Mouse (Mus musculus) kidney, adult 2 months (tissue): ENCODE results near the gene Zfp869. TPM values are rescaled to one million over a fixed set of nuclear protein-coding genes. Genes with fewer than 3 reads are reported as not detected.
"Not testable (repeated sequence)": the region's sequence is repeated elsewhere in the genome, so short reads cannot be mapped to it uniquely, and the experiment has no call there.

ENCODE experiments used
- DNase-seq: peaks from one replicate; pipeline ENCODE4 v3.0.0; 2021
- H3K27ac ChIP-seq: fragments of 200-500 bp; 2 replicates; pipeline ENCODE4 v1.5.1; 2012; ENCODE audit warnings: low read depth, low read length, control low read depth, inconsistent platforms; ENCODE audit not compliant: insufficient read depth
- H3K27me3 ChIP-seq: fragments of 200-500 bp; replicated peaks from 2 replicates; pipeline ENCODE4 v1.6.1; 2012; ENCODE audit warnings: mild to moderate bottlenecking, moderate library complexity, low read length, inconsistent platforms; ENCODE audit not compliant: control insufficient read depth, insufficient read depth
- H3K36me3 ChIP-seq: fragments of 200-500 bp; 2 replicates; pipeline ENCODE4 v1.6.1; 2012; ENCODE audit warnings: mild to moderate bottlenecking, moderate library complexity, low read length, inconsistent platforms; ENCODE audit not compliant: control insufficient read depth, insufficient read depth
- H3K4me1 ChIP-seq: fragments of 200-500 bp; 2 replicates; pipeline ENCODE4 v1.6.1; 2011; ENCODE audit warnings: low read length; ENCODE audit not compliant: control insufficient read depth, insufficient read depth
- H3K4me3 ChIP-seq: fragments of 200-500 bp; 2 replicates; pipeline ENCODE4 v1.5.1; 2011; ENCODE audit warnings: mild to moderate bottlenecking, low read depth, low read length, control low read depth; ENCODE audit not compliant: insufficient read depth
- CTCF ChIP-seq: fragments of 200-500 bp; conservative IDR thresholded peaks from 2 replicates; pipeline ENCODE4 v1.5.1; 2011; ENCODE audit warnings: low read depth, mild to moderate bottlenecking, control low read depth, low read length, moderate library complexity, mixed read lengths; ENCODE audit not compliant: insufficient read depth, insufficient read length
- POLR2A ChIP-seq: fragments of 200-500 bp; IDR thresholded peaks from one replicate; pipeline ENCODE4 v1.6.1; 2011; ENCODE audit warnings: low read depth, low read length, control low read depth
- WGBS: fragments of 180-500 bp; shearing (Covaris S2); methylation state at CpG from one replicate; pipeline ENCODE4 v1.1.7; 2018; 5-methylcytosine and 5-hydroxymethylcytosine counted together
- polyA plus RNA-seq: library from polyadenylated mRNA; depleted of rRNA; stranded (reverse); fragments of >200 nt; gene quantifications from 2 replicates; pipeline ENCODE4 v1.2.3, GENCODE M21; 2012; rRNA removed

Zfp869 gene
- polyA plus RNA-seq: 3.3 and 4.2 TPM in 2 replicates

GRCm38 (mm10) chr8:69710624-69711023 is at the start of gene Zfp869:
Zfp869 (minus strand) TSS chr8:69710724.
- not testable (repeated sequence) for H3K27ac ChIP-seq, H3K4me1 ChIP-seq, H3K4me3 ChIP-seq, H3K27me3 ChIP-seq, DNase-seq
- 95% methylated on average over 10 of the region's 10 CpGs for WGBS
- H3K36me3 ChIP-seq: peaks cover 43% of the 10 kb centered on the region

DNA sequence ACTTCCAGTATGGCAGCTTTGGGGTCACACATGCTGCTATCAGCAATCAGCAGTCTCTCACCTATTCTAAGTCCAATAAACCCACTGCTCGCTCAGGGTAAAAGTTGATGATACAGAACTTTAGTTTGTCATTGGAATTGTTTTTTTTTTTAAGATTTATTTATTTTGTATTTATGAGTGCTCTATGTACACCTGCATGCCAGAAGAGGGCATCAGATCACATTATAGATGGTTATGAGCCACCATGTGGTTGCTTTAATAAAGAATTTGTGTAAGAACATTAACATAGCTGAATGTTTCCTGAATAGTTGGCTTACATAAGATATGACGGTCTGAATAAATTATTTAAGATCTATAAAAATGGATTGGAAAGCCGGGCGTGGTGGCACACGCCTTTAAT is 47.8 kb upstream of the Zfp869 start:
- no peak overlapping the region for H3K4me3 ChIP-seq
- WGBS: 90% methylated on average over 5 of the region's 5 CpGs
- no peak for DNase-seq
- no peak overlapping the region for H3K27ac ChIP-seq
- no peaks in the 10 kb centered on the region for H3K4me1 ChIP-seq
- H3K27me3 ChIP-seq: no peaks in the 10 kb centered on the region
- TF ChIP-seq POLR2A: no peak
- no peak for TF ChIP-seq CTCF
- H3K36me3 ChIP-seq: no peaks in the 10 kb centered on the region

GRCm38 (mm10) chr8:69752437-69752836 is 41.9 kb upstream of the Zfp869 start:
- H3K4me1 ChIP-seq: peaks cover 2% of the 10 kb centered on the region; the same call in 1 of the 2 replicates
- TF ChIP-seq CTCF (no peak), POLR2A (no peak)
- DNase-seq: no peak
- H3K4me3 ChIP-seq: no peak overlapping the region
- no peaks in the 10 kb centered on the region for H3K36me3 ChIP-seq
- WGBS: 90% methylated on average over 2 of the region's 2 CpGs
- H3K27me3 ChIP-seq: no peaks in the 10 kb centered on the region
- H3K27ac ChIP-seq: no peak overlapping the region

DNA sequence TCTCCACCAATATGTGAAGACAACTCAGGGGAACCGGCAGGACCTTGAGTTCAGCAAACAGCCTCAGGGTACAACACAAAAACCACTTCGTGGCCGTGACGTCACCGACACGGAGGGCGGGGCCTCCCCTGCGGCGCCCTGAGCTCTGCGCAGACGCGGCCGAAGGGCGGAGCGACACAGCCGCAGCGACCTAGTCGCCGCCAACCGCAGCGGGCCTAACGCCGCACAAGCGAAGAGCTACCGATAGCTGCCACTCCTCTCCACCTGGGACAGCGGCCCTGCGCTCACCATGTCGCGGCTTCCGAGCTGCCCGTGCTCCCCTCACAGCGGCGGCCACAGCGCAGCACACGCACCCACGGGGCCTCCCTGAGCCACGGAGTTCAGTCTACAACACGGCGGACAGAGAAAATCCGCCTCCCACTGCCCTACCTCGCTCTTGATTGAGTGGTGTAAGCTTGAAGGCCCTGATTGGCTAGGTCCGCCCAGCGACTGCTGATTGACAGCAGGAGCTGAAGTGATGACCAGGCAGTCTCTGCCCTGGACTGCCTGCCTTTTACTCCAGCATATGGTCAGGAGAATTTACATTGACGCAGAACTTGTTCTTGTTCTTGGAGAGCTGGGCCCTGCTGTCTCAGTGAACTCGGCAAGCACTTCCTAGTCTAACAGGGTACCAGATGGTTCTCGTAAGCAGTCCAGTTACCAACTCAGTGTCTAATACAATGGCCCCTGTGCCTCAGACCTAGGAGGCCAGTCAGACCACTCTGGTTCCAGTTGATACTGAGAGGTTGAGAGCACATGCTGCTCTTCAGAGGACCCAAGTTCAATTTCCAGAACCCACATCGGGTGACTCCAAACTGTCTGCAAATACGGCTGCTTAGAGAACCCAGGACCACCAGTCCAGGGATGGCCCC is 39.3 kb upstream of the Zfp869 start, which contains the start of gene Zfp963:
Gene Zfp963 (minus strand): TSS at position 427 of the 911 bp plus-strand sequence.
- Histone ChIP-seq H3K27ac (peak within 1 kb of the TSS; percentile 95), H3K4me3 (peak within 1 kb of the TSS; percentile 79), H3K4me1 (peaks cover 2% of the 10 kb centered on the region; the same call in 1 of the 2 replicates), H3K36me3 (no peaks in the 10 kb centered on the region), H3K27me3 (no peaks in the 10 kb centered on the region)
- 3% methylated on average over 48 of the region's 48 CpGs for WGBS
- peak; percentile 97 for DNase-seq
- no peak for TF ChIP-seq CTCF
- TF ChIP-seq POLR2A: peak; percentile 97

DNA sequence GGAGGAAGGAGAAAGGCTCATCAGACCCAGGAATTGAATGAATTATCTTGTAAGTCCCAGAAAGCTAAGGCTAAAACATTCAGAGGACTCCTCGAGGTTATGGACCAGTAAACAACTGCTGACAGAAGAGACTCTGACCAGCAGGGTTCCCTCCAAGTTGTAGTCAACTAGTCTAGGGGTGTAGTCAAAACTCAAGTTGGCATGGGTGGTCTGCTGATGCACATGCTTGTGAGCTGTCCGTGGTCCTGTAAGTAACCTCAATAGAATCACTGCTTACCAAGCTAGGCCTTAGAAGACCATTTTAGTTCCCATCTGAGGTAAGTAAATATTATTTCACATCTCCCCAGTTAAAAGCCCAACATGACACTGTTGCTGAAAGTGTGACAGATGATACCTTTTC is 30.7 kb upstream of the Zfp869 start:
- Histone ChIP-seq H3K27ac (no peak overlapping the region), H3K4me3 (no peak overlapping the region), H3K4me1 (no peaks in the 10 kb centered on the region), H3K36me3 (peaks cover 2% of the 10 kb centered on the region), H3K27me3 (no peaks in the 10 kb centered on the region)
- TF ChIP-seq POLR2A (no peak), CTCF (no peak)
- no peak for DNase-seq
- 78% methylated on average over 2 of the region's 2 CpGs for WGBS

DNA sequence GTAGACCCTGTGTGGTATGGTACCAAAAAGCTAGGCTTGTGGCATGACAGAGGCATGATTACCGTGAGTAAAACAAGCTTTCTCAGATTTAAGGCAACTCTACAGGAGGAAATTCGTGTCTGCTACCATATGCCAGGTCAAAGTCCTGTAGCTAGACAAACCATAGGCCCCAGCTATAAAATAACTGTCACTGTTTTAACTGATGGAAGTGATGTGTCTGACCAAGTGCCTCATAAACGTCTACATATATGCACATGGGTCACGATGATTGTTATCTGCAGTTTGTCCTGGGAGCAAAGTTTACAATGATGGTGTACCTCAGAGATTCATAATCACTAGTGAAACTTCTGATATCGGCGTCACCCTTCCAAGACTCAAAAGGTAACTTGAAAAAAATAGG is 30.2 kb upstream of the Zfp869 start:
- no peak for DNase-seq
- Histone ChIP-seq H3K4me3 (no peak overlapping the region), H3K36me3 (peaks cover 2% of the 10 kb centered on the region), H3K27ac (no peak overlapping the region), H3K27me3 (no peaks in the 10 kb centered on the region), H3K4me1 (no peaks in the 10 kb centered on the region)
- TF ChIP-seq CTCF (no peak), POLR2A (no peak)
- WGBS: 85% methylated on average over 6 of the region's 6 CpGs

DNA sequence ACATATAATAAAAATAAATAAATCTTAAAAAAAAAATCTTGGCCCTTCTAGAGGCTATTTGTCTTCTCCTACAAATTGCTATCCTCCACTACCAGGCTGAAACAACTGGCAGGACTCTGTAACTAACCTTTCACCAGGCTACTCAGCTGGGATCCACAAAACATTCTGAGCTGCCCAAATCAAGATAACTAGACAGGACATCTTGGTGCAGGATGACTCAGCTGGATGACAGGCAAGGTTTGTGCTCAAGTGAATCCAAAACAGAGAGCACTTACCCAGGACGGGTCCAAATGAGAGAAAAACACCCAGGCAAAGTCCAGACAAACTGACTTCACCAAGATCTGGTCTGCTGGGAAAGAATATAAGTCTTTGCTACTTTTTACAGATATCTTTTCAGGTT is 25.0 kb upstream of the Zfp869 start:
- Histone ChIP-seq H3K27me3 (no peaks in the 10 kb centered on the region), H3K4me3 (no peak overlapping the region), H3K27ac (no peak overlapping the region), H3K36me3 (no peaks in the 10 kb centered on the region), H3K4me1 (no peaks in the 10 kb centered on the region)
- TF ChIP-seq POLR2A (no peak), CTCF (no peak)
- 76% methylated on average over 1 of the region's 1 CpGs for WGBS
- no peak for DNase-seq
